Mouse (Mus musculus): ENCODE measurements around the gene Ube2dnl1.

The Ube2dnl1 gene

DNA sequence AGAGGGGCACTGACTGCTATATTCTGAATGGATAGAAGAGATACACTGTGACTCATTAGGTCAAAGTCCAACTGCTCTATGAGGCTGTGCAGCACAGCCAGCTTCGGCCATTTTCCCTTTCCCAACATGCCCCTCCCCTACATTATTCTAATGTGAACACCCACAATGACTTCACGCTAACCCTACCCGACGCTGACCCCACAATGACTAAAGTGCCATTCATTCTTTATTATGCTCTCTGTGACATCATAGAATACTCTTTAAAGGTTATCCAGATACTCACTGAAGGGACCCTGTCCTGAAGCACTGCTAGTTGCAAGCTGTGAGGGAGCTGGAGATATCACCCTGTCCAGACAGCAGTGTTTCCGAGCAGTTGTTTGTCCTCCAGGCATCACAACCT, at the start of gene Ube2dnl1:
Gene Ube2dnl1, plus strand, starts transcription at position 301 of the 400 bp plus-strand sequence.
- DNase-seq (ENCODE audit: low spot score in 2 of 2): no peak

DNA sequence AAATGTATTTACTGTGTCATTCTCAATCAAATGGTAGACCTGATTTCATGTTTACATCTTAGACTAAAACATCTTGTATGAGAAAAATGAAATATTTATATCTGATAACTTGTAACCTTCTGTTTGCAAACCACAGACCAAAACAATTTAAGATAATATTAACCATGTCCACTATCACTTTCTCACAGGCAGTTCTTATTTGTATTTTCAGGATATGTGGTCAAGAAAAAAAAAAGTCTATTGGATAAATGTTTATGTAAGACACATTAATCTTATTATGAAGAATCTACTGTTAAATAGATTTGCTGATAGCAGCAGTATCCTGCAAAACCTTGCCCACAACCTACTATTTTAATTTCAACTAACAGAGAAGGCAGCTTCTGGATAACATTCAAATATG, 9.3 kb upstream of the Ube2dnl1 start:
- no peak for DNase-seq (ENCODE audit: low spot score in 2 of 2)

DNA sequence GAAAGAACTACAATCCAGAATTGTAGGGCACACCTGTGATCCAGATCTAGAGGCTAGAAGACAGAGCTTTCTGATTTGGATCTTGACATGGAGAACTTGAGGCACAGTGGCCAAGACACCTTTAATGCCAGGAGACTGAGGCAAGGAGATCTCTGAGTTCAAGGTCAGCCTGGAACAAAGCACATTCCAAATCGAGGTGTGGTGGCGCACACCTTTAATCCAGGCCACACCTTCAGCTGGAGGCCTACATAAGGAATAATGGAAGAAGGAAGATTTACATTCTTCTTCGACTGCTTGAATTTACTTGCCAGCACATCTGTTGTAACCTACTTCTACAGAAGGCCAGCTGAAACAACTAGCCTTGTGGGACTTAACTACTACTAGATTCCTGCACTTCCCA, 7.3 kb upstream of the Ube2dnl1 start:
- no peak for DNase-seq (ENCODE audit: low spot score in 2 of 2)

DNA sequence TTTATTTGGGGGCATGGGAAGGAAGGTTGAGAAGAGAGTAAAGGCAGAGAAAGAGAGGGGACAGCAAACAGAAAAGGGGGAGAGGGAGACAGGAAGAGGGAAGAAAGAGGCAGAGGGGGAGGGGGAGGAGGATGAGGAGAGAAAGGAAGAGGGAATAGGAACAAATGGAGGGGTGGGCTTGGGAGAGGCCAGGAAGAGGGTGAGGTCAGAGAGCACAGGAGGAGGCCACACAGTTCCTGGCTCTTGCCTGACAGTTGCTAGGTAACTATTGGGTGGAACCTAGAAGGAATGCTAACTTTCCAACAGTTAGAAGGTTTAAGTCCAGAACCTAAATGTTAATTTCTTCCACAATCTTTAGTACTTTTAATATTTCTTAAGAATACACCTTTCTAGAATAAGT, 1.4 kb upstream of the Ube2dnl1 start:
- no peak for DNase-seq (ENCODE audit: low spot score in 2 of 2)

DNA sequence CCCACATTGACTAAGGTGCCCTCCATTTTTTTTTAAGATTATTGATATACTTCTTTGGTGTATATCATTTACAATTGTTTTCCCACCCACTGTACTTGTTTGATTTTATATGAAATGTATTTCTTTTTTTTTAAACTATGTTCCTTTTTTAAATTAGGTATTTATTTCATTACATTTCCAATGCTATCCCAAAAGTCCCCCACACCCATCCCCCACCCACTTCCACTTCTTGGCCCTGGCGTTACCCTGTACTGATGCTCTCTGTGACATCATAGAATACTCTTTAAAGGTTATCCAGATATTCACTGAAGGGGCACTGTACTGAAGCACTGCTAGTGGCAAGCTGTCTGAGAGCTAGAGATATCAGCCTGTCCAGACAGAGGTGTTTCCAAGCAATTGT, 2.5 kb downstream of the Ube2dnl1 start, which contains the start of gene Ube2dnl2:
Gene Ube2dnl2, plus strand, starts transcription at position 301 of the 400 bp plus-strand sequence.
- no peak for DNase-seq (ENCODE audit: low spot score in 2 of 2)

DNA sequence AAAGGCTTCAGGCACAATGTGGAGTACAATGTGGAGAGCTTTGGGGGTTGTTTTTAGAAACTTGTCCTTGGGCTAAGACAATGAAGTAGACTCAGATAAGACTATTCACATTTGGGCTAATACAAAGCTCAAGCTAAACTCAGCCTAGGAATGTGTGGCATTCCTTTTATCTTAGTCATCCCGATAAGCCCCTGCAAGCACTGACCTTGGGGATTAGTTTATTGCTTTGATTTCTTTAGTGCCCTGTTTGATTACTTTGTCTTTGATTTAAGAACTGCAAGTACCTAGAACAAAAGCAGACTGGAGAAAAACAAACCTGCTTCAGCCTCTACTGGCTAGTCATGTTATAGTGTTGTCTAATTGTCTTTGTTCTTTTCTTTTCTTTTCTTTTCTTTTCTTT, 50.3 kb downstream of the Ube2dnl1 start:
- DNase-seq (ENCODE audit: low spot score in 2 of 2): no peak

Measured in frontal cortex, postnatal 14 days (tissue).